Mouse (Mus musculus): ENCODE data around the gene Mthfsl.
"Not testable (repeated sequence)": the region's sequence is repeated elsewhere in the genome, so short reads cannot be mapped to it uniquely, and the experiment has no call there.

The Mthfsl gene

DNA sequence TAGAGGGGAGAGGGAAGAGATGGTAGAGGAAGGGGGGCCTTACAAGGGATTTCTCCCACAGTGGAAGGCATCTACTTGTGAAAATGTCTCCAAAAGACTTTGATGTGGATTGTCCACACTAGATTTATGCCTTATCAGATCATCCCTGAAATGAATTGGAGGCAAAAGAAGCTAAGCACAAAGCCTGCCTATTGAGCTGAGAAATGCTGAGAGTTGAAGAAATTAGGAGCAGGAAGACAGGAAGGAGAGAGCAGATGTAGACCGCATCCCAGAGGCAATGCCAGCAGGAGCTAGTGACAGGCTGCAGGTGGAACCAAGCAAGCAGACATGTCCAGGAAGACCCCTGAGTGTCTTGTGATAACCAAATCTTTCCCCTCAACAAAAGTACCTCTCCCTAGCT, 33.4 kb downstream of the Mthfsl start:
- DNase-seq = not testable (repeated sequence)

GRCm38 (mm10) chr9:88658341-88658740, 61.8 kb downstream of the Mthfsl start:
- DNase-seq = not testable (repeated sequence)

DNA sequence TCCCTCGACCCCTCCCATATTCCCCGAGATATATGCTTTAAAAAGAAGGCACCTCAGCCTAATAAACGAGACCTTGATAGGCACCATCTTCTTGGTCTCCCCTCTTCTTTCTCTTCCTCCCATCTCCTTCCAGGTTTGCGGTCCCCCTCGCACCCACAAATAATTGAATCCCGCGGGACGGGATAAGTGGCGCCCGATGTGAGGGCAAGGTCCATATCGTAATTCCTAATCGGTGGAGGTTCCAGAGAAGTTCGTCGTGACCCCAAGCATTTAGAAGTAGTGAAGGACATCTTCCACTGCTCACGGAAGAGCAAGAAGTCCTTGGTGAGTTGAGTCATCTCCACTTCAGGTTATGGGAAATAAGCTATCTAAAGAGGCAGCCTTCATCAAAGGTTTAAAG, 69.4 kb downstream of the Mthfsl start:
- DNase-seq = not testable (repeated sequence)

Data from liver (tissue).